Mouse (Mus musculus) neural tube, embryonic 14.5 days (tissue): Measurements from ENCODE around the gene Hist1h4a. TPM values are rescaled to one million over a fixed set of nuclear protein-coding genes. Genes with fewer than 3 reads are reported as not detected.
"Not testable (repeated sequence)": the region's sequence is repeated elsewhere in the genome, so short reads cannot be mapped to it uniquely, and the experiment has no call there.

ENCODE experiments used
- ATAC-seq: fragments of 200-750 bp; cut with Nextera tagmentation; 2 replicates; pipeline ENCODE4 v1.8.0; 2017; ENCODE audit warnings: low read depth, mild to moderate bottlenecking, moderate TSS enrichment, moderate library complexity
- H3K27ac ChIP-seq: fragments of 300-500 bp; sonication (generic); 2 replicates; pipeline ENCODE4 v1.5.1; 2014; ENCODE audit warnings: low read depth, mild to moderate bottlenecking, control low read depth, low read length, moderate library complexity, mixed read lengths
- H3K27me3 ChIP-seq: fragments of 300-500 bp; sonication (generic); 2 replicates; pipeline ENCODE4 v1.6.1; 2014; ENCODE audit warnings: low read length; ENCODE audit not compliant: control insufficient read depth, insufficient read depth
- H3K36me3 ChIP-seq: fragments of 300-500 bp; sonication (generic); 2 replicates; pipeline ENCODE4 v1.6.1; 2014; ENCODE audit warnings: low read length, mixed read lengths; ENCODE audit not compliant: control insufficient read depth, insufficient read depth
- H3K4me1 ChIP-seq: fragments of 300-500 bp; sonication (generic); 2 replicates; pipeline ENCODE4 v1.6.1; 2014; ENCODE audit warnings: low read length; ENCODE audit not compliant: control insufficient read depth, insufficient read depth
- H3K4me2 ChIP-seq: fragments of 300-500 bp; sonication (generic); 2 replicates; pipeline ENCODE4 v1.6.1; 2014; ENCODE audit warnings: mild to moderate bottlenecking, low read depth, low read length, control low read depth
- H3K4me3 ChIP-seq: fragments of 300-500 bp; sonication (generic); 2 replicates; pipeline ENCODE4 v1.5.1; 2014; ENCODE audit warnings: low read depth, low read length, control low read depth, mixed read lengths
- H3K9ac ChIP-seq: fragments of 300-500 bp; sonication (generic); replicated peaks from 2 replicates; pipeline ENCODE4 v1.6.1; 2014; ENCODE audit warnings: low read depth, mild to moderate bottlenecking, control low read depth, low read length, mixed read lengths
- H3K9me3 ChIP-seq: fragments of 300-500 bp; sonication (generic); 2 replicates; pipeline ENCODE4 v1.6.1; 2016; ENCODE audit warnings: low read length; ENCODE audit not compliant: control insufficient read depth
- WGBS: fragments of 180-500 bp; shearing (Covaris S2); extraction: QIAGEN DNeasy Blood & Tissue Kit; methylation state at CpG from one replicate; pipeline ENCODE4 v1.1.7; 2014; 5-methylcytosine and 5-hydroxymethylcytosine counted together
- polyA plus RNA-seq: library from polyadenylated mRNA; unstranded; fragments of >200 nt; fragmentation: Nextera tagmentation; extraction: Ambion mirVana; gene quantifications from 2 replicates; pipeline ENCODE4 v1.2.1, GENCODE M21; 2014

Hist1h4a gene
- polyA plus RNA-seq, 1 experiment from 2014 or later, result not detected

DNA sequence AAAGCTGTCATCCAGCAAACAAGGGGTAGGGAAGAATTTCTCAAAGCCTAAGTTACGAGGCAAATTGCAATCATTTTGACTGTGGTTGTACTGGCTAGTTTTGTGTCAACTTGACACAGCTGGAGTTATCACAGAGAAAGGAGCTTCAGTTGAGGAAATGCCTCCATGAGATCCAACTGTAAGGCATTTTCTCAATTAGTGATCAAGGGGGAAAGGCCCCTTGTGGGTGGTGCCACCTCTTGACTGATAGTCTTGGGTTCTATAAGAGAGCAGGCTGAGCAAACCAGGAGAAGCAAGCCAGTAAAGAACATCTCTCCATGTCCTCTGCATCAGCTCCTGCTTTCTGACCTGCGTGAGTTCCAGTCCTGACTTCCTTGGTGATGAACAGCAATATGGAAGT lies 8.6 kb upstream of the Hist1h4a start, which contains the start of gene Trim38:
Gene Trim38, plus strand, starts transcription at position 301 of the 400 bp plus-strand sequence.
- H3K4me3 ChIP-seq, H3K27me3 ChIP-seq, ATAC-seq, H3K4me1 ChIP-seq, H3K9ac ChIP-seq, H3K4me2 ChIP-seq, H3K27ac ChIP-seq, H3K9me3 ChIP-seq, H3K36me3 ChIP-seq: not testable (repeated sequence)
- WGBS, result 89% methylated on average over 2 of the region's 2 CpGs

DNA sequence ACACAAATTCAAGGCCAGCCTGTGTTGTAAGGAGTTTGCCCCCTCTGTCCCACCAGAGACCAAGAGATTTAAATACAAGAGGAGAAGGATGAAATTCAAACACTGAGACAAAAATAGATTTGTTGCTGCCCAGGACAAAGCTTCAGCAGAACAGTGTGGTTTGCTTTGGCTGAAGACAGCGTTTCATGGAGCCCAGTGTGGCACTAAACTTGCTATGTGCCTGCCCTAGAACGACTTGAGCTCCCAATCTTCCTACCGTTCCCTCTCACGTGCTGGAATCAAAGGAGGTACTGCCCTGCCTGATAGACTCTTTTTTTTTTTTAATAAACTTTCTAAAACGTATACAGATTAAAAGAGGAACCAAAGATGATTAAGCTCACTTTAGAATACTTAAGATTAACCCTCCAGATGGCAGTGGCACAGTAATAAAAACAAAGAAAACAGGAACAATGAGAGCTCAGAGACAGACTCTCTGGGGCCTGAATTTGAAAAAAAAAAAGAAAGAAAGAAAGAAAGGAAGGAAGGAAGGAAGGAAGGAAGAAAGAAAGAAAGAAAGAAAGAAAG lies 7.9 kb upstream of the Hist1h4a start:
- Histone ChIP-seq H3K4me1 (peaks cover 10% of the 10 kb centered on the region), H3K27me3 (no peaks in the 10 kb centered on the region), H3K9ac (no peak overlapping the region), H3K36me3 (no peaks in the 10 kb centered on the region), H3K4me3 (no peak overlapping the region), H3K27ac (no peak overlapping the region), H3K4me2 (no peak overlapping the region), H3K9me3 (no peaks in the 10 kb centered on the region)
- WGBS, result 44% methylated on average over 5 of the region's 5 CpGs
- ATAC-seq, result no peak

DNA sequence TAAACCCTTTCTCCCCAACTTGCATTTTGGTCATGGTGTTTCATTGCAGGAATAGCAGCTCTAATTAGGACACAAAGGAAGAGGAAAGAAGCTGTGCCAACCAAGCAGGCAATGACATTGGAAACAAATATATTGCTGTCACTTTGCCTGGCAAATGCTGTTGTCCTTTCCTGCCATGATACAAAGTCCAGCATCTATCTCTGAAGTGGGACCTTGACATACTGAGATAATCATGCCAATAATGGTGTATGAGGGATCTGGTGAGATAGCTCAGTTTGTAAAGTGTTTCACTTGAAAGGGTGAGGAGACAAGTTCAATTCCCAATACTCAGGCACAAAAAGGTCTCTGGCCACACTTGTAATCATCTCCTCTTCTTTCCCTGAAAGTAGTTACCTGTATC lies 5.7 kb upstream of the Hist1h4a start:
- Histone ChIP-seq H3K27ac (no peak overlapping the region), H3K27me3 (no peaks in the 10 kb centered on the region), H3K9ac (no peak overlapping the region), H3K9me3 (no peaks in the 10 kb centered on the region), H3K4me3 (no peak overlapping the region), H3K4me1 (peaks cover 7% of the 10 kb centered on the region), H3K4me2 (no peak overlapping the region), H3K36me3 (no peaks in the 10 kb centered on the region)
- no peak for ATAC-seq

DNA sequence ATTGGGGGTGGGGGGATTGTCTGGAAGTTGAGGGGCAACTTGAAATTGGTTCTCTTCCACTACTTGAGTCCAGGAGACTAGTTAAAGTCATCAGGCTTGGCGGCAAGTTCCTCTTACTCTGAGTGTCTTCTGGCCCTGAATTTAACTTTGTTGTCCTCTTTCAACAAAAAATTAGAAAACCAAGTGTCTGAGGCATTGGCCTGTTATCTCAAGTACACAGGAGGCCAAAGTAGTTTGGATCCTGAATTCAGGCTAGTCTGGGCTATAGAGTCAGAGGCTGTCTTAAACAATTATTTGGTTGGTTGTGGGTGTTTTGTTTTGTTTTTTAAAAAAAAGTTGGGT lies 4.1 kb upstream of the Hist1h4a start:
- Histone ChIP-seq H3K27ac (no peak overlapping the region), H3K9ac (no peak overlapping the region), H3K4me2 (no peak overlapping the region), H3K9me3 (no peaks in the 10 kb centered on the region), H3K36me3 (no peaks in the 10 kb centered on the region), H3K4me1 (peaks cover 7% of the 10 kb centered on the region), H3K4me3 (no peak overlapping the region), H3K27me3 (no peaks in the 10 kb centered on the region)
- no peak for ATAC-seq
- WGBS, result 65% methylated on average over 1 of the region's 1 CpGs

DNA sequence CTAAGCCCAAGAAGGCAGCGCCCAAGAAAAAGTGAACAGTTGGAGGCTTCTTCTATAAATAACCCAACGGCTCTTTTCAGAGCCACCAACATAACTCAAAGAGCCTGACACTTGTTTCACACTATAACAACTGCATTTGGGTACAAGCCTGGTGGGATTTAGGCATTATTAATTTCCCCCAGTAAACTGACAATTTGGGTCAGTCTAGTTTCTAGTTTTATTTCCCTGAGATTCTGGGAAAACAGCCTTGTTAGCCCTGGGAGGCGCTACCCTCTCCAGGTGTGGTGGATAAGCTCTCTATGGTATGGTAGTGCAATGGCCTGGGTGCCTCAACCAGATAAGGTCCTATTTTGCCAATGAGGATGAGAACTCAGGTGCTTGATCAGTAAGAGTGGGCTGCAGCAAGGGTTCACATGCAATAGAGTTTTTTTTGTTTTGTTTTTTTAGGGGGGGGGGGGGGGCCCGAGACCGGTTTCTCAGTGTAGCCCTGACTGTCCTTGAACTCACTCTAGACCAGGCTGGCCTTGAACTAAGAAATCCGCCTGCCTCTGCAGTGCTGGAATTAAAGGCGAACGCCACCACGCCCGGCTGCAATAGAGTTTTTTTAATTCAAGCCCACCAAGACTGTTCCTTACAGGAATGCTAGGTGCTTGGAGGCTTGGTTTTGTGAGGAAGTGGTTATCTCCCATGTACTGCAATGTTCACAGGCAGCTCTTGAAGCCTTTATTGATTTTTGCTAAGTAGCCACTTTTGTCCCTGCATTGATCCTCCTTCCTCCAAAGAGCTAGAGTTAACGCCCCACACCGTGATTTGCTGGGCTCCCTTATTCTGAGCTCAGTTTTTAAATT lies 3.5 kb upstream of the Hist1h4a start:
- Histone ChIP-seq H3K4me1 (peaks cover 7% of the 10 kb centered on the region), H3K36me3 (no peaks in the 10 kb centered on the region), H3K27me3 (no peaks in the 10 kb centered on the region), H3K4me3 (peak overlapping the region; percentile 45), H3K9me3 (no peaks in the 10 kb centered on the region), H3K9ac (peak overlapping the region; percentile 51), H3K4me2 (peak overlapping the region; percentile 59), H3K27ac (no peak overlapping the region)
- ATAC-seq, result no peak
- 37% methylated on average over 12 of the region's 12 CpGs for WGBS

DNA sequence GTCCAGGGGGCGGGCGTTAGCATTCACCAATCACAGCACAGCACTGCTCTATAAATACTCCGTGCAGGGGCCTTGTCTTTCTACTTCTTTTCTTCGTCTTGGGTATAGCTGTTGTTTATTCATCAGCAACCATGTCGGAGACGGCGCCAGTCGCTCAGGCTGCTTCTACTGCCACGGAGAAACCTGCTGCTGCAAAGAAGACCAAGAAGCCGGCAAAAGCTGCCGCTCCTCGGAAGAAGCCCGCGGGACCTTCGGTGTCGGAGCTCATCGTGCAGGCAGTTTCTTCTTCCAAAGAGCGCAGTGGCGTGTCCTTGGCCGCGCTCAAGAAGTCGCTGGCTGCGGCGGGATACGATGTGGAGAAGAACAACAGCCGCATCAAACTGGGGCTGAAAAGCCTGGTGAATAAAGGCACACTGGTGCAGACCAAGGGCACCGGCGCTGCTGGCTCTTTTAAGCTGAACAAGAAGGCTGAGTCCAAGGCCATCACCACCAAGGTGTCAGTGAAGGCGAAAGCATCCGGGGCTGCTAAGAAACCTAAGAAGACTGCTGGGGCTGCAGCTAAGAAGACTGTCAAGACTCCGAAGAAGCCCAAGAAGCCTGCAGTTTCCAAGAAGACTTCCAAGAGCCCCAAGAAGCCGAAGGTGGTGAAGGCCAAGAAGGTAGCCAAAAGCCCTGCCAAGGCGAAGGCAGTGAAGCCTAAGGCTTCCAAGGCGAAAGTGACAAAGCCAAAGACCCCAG lies 2.7 kb upstream of the Hist1h4a start, which contains the start of gene Hist1h1a:
Gene Hist1h1a, plus strand, starts transcription at position 81 of the 738 bp plus-strand sequence.
- Histone ChIP-seq H3K4me2 (peak within 1 kb of the TSS; percentile 59), H3K4me1 (peaks cover 7% of the 10 kb centered on the region), H3K9me3 (no peaks in the 10 kb centered on the region), H3K4me3 (peak within 1 kb of the TSS; percentile 45), H3K27me3 (no peaks in the 10 kb centered on the region), H3K27ac (peak within 1 kb of the TSS; percentile 63; the same call in 1 of the 2 replicates), H3K36me3 (no peaks in the 10 kb centered on the region), H3K9ac (peak within 1 kb of the TSS; percentile 51)
- WGBS, result 3% methylated on average over 34 of the region's 34 CpGs
- ATAC-seq, result peak; percentile 78

- WGBS, result under 1% methylated on average over 10 of the region's 10 CpGs
- Histone ChIP-seq H3K4me2 (peak overlapping the region; percentile 59), H3K9ac (peak overlapping the region; percentile 51; the same call in 1 of the 2 replicates), H3K36me3 (no peaks in the 10 kb centered on the region), H3K27ac (peak overlapping the region; percentile 6; the same call in 1 of the 2 replicates), H3K9me3 (no peaks in the 10 kb centered on the region), H3K27me3 (no peaks in the 10 kb centered on the region), H3K4me3 (peak overlapping the region; percentile 45), H3K4me1 (peaks cover 7% of the 10 kb centered on the region)
- ATAC-seq, result no peak
These were observed 2.2 kb upstream of the Hist1h4a start for GRCm38 (mm10) chr13:23763242-23763585.

DNA sequence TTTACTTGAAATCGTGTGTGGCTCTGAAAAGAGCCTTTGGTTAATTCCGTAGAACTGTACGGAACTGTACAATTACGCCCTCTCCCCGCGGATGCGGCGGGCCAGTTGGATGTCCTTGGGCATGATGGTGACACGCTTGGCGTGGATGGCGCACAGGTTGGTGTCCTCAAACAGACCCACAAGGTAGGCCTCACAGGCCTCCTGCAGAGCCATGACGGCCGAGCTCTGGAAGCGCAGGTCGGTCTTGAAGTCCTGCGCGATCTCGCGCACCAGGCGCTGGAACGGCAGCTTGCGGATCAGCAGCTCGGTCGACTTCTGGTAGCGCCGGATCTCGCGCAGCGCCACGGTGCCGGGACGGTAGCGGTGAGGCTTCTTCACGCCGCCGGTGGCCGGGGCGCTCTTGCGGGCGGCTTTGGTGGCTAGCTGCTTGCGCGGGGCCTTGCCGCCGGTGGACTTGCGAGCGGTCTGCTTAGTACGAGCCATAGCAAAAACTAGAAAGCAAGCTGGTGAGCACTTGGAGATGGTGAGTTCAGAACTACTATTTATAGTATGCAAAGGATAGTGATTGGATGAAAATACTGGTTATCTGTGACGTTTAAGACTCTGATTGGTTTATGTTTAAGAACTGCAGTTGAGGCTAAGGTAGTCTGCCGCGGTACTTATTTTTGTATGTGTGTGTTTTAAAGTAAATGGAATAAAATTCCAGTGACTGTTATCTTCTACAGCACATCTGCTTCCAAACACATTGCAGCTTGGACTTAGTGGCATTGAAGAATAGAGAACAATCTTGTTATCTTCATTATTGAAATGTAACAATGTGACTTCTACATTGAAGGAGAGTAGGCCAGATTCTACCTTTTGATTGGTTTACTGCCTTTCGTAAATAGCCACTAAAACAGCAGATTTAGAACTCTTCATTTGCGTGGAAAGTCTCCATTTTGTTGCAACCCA lies 1.1 kb upstream of the Hist1h4a start, which contains the start of gene Hist1h3a:
Gene Hist1h3a, minus strand, starts transcription at position 516 of the 951 bp plus-strand sequence.
- not testable (repeated sequence) for H3K9ac ChIP-seq, H3K4me1 ChIP-seq, H3K9me3 ChIP-seq, H3K27me3 ChIP-seq, H3K36me3 ChIP-seq
- peak; percentile 60 for ATAC-seq
- peak within 1 kb of the TSS; percentile 45 for H3K4me3 ChIP-seq
- H3K4me2 ChIP-seq, result peak within 1 kb of the TSS; percentile 59
- H3K27ac ChIP-seq, result peak within 1 kb of the TSS; percentile 79
- WGBS, result under 1% methylated on average over 27 of the region's 52 CpGs
